Mouse (Mus musculus): ENCODE measurements around the gene Kng2.
"Not testable (repeated sequence)": the region's sequence is repeated elsewhere in the genome, so short reads cannot be mapped to it uniquely, and the experiment has no call there.

Gene Kng2

DNA sequence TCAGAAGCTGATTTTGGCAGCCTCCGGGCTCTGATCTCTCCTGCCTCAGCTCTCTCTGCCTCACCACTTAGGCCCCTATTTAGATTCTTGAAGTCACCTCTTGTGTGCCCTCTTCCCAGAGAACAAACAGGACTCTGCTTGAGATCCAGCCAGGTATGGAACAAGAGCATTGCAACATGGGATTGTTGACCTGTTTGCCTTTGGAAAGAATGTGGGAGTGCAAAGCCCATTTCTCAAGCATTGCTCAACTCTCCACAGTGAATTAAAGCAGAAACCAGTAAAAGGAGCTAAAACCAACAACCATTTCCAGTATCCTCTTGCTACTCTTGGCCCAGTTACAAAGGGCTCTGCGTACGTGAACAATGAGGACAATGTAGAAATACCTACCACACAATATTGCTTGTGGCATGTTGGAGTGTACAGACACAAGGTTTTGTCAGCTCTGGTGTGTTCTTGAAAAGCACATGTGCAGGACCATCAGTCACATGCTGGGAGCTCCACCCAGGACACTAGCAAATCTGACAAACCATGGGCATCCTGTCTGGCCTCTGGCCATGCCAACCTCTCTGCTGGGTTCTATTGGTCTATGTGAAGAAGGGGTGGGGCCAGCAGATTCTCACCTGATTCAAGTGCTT is at the start of gene Kng2:
Kng2 (minus strand) TSS at position 517 of the 635 bp plus-strand sequence.
- ATAC-seq (ENCODE audit: low TSS enrichment) = not testable (repeated sequence)

DNA sequence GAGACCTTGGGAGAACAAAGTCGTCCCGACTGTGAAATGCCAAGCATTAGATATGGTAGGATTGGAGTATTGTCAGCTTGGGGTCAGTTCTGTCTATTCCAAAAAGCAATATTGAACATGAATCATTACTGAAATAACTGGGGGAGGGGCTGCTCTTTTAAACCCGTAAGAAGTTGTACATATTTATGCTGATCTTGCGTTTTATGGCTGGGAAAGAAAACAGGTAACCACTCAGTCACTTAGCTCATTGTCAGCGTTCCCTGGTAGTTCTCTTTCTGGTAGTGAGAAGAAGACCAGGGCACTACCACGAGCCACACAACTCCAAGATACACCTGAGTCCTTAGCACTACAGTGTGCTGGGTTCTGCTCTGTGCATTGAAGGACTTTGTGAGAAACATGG is 48.2 kb upstream of the Kng2 start:
- ATAC-seq (ENCODE audit: low TSS enrichment) = not testable (repeated sequence)

DNA sequence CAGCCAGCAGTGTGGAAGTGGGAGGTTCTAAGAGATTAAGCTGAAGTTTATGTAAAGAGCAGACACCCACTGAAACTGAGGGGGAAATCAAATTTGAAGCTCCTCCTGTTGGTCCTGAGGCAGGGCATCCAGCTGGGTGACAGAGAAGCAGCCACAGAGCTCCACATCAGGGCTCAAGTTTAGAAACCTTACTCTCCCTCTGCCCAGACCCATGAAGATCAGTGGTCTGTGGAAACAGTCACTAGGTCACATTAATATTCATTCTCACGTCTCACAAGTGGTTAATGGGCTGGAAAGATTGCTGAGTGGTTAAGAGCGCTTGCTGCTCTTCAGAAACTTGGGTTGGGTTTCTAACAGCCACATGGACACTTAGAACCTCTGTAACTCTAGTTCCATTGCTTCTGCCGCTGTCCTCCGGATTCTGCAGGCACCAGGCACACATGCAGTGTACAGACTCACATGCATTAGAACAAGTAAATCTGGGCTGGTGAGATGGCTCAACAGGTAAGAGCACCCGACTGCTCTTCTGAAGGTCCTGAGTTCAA is 31.6 kb upstream of the Kng2 start:
- not testable (repeated sequence) for ATAC-seq (ENCODE audit: low TSS enrichment)

GRCm38 (mm10) chr16:23059630-23060029 is 30.3 kb upstream of the Kng2 start:
- ATAC-seq (ENCODE audit: low TSS enrichment) = not testable (repeated sequence)

- not testable (repeated sequence) for ATAC-seq (ENCODE audit: low TSS enrichment)
These were observed 28.6 kb upstream of the Kng2 start, which contains the start of gene Kng1 for GRCm38 (mm10) chr16:23057668-23058447. Gene Kng1, plus strand, starts transcription at chr16:23057865.

DNA sequence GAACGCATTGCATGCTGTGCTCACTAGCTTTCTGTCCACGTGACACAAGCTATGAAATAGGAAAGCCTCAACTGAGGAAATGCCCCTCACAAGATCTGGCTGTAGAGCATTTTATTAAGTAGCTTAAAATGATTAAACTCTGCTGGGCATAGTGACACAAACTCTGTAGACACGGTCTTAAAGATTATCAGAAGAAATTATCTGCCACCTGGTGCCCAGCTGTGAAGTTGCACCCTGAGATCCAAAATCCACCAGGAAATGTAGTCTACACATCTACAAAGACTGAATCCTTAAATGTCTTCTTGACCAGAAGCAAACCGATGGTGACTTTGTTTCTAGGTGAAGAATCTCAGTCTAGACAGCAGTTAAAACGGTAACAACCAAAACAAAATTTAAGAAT is 17.0 kb upstream of the Kng2 start:
- peak; percentile 83 for ATAC-seq (ENCODE audit: low TSS enrichment)

DNA sequence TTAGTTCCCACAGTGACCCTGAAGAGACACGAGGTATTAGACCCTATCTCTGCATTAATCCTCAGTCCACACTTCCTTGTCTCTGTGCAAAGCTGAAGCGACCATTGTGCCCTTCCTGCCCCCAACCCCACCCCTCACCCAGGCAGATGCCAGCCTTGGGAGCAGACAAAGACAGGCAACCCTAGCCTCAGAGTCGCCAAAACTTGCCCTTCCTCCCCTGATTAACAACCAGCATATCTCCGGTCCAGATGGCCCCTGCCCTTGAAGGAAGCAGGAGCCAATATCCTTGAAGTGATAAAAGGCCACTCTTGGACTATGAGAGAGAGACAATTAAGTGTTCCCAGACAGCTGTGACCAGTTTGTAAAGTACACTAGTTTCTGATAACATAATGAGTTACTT is 11.6 kb upstream of the Kng2 start:
- no peak for ATAC-seq (ENCODE audit: low TSS enrichment)

DNA sequence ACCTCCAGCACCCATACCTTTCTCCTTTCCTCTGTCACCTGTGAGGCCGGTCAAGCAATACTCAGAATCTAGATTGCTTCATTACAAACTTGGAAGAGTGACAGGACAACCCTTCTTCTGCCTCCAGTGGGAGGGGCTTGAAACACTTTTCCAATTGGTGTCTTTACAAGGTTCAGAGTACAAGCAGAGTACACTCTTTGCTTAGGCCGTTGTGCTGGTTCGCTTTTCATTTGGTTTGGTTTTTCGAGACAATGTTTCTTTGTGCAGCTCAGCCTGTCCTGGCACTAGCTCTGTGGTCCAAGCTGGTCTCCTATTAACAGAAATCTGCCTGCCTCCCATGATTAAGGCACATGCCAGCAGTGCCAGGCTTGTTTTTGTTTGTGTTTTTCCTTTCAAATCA is 10.0 kb upstream of the Kng2 start:
- ATAC-seq (ENCODE audit: low TSS enrichment) = no peak

DNA sequence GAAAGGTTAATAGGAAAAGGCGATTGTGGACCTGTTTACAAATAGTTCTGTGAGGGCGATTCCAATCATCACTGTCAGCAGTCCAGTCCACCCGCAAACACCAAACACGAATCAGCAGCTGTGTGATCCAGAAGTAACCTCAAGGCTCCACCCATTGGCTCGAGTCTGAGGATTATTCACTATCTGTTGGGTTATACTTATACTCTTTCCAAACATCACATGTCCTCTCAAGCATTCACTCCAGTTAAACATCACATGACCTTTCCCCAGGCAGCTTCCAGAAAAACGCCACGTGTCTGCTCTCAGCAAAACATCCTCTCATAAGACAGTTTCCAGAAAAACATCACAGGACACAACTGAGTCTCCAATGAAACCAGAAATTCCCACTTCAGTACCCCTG is 8.5 kb upstream of the Kng2 start:
- ATAC-seq (ENCODE audit: low TSS enrichment) = no peak

DNA sequence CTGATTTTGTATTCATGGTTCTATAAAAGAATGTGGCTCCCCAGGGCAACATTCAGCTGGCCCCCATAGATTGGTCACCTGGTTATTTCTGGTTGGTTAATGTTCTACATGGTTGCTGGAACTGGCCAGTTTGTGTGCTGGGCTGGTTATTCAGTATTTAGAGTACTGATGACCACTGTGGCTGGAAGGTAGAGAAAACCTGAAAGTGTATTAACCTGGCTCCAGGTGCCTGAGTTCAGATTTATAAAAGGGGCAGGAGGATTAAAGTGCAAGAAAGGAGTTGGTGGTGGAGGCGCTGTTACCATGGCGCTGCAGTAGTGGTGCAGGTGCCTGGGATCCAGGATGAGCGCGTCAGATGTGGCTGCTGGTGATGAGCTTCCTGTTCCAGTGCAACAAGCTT is 4.4 kb upstream of the Kng2 start:
- no peak for ATAC-seq (ENCODE audit: low TSS enrichment)

GRCm38 (mm10) chr16:23030673-23031435 is 1.6 kb upstream of the Kng2 start:
- ATAC-seq (ENCODE audit: low TSS enrichment) = no peak

DNA sequence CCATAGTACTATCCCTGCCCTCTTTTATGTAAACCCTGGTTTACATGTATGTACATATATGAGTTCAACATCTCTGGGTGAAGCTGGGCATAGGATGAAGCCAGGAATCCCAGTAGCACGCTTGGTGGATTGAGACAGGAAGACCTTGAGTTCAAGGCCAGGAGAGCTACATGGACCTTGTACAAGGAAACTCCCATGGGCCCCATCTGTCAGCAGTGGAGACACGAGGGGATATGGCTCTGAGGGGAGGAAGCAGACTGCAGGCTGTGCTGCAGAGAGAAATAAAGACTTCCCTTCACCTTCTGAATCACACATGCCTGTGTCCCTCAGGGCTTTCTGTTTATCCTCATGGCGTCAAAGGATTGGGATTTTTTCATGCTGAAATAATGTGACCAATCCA is 1.9 kb downstream of the Kng2 start:
- ATAC-seq (ENCODE audit: low TSS enrichment) = not testable (repeated sequence)

DNA sequence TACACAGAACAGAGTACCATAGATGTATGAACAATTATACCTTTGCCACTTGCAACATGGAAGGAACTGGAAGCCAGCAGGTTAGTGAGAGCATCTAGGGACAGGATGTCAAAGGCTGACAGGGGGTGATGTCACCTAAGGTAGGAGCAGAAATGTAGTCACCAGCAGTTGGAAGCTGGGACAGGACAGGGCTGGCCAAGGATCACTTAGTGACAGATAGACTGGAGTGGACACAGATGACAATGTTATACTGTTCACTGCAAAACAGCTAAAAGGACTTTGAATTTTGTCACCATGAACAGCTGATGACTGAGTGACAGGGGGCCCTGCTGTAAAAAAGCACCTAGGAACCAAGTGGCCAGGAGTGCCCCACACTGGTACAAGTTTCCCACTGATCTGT is 2.7 kb downstream of the Kng2 start:
- no peak for ATAC-seq (ENCODE audit: low TSS enrichment)

GRCm38 (mm10) chr16:23025111-23025510 is 4.2 kb downstream of the Kng2 start:
- ATAC-seq (ENCODE audit: low TSS enrichment) = no peak

GRCm38 (mm10) chr16:23020571-23020970 is 8.7 kb downstream of the Kng2 start:
- not testable (repeated sequence) for ATAC-seq (ENCODE audit: low TSS enrichment)

GRCm38 (mm10) chr16:23014645-23015044 is 14.6 kb downstream of the Kng2 start:
- not testable (repeated sequence) for ATAC-seq (ENCODE audit: low TSS enrichment)

DNA sequence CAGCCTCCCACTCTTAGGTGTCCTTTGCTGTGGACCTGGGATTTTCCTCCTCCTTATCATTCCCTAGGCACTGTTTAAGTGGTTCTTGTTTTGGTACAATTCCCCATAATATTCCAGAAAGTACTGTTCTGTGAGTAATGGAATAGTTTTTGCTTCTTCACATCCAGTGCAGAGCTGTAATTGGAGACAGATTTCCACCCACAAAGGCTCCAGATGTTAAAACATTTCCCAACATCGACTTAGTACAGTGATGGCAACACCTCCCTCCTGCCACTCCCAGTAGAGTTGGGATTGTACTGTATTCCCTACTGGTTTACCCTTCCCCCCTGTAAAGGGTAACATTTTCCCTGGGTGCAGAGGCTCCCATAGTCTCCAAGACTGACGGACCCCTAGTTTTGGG is 15.5 kb downstream of the Kng2 start:
- ATAC-seq (ENCODE audit: low TSS enrichment) = not testable (repeated sequence)

DNA sequence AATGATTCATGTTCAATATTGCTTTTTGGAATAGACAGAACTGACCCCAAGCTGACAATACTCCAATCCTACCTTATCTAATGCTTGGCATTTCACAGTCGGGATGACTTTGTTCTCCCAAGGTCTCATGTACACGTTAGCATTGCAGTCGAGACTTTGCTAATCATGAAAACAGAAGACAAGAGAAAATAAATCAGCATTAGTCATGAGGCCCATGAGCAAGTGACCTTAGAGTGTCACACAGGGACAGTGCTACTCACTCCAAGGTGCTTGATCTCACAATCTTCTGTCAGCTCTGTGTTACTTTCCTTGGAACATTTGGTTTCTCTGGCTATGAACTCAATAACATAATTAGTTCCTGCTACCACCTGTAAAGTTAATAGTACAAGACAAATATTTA is 32.3 kb downstream of the Kng2 start:
- not testable (repeated sequence) for ATAC-seq (ENCODE audit: low TSS enrichment)

DNA sequence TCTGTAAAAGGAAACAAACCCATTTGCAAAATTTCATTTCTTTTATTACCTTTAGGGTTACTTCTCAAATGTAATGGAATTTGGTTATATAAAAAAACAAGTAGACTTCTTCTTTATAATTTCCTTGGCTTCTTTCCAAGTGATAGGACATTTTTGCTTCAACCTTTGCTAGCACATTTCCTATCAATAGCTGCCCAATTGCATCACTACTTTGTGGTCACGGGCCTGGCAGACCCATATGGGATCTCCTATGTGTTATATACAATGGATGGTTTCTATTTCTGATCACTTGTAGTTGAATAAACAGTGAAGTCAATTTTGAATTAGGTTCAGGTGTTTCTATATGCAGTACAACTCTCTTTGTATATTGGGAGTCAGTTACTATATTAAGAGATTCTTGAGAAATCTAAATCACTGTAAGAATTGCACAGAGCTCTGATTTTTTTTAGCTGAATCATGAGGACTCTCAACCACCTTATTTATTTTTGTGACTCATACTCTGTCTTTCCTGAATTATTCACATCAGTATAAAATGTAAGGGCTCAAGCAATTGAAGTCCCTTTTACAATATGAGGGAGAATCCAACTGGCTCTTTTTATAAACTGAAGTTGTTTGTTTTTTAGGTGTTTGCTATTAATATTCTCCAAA is 61.8 kb downstream of the Kng2 start:
- ATAC-seq (ENCODE audit: low TSS enrichment) = peak; percentile 93

- no peak for ATAC-seq (ENCODE audit: low TSS enrichment)
These were observed 66.0 kb downstream of the Kng2 start for GRCm38 (mm10) chr16:22963293-22963692.

GRCm38 (mm10) chr16:22962256-22962655 is 67.0 kb downstream of the Kng2 start:
- ATAC-seq (ENCODE audit: low TSS enrichment) = no peak

GRCm38 (mm10) chr16:22961073-22961472 is 68.2 kb downstream of the Kng2 start:
- ATAC-seq (ENCODE audit: low TSS enrichment) = no peak

Measured in frontal cortex, adult (tissue).